Mouse (Mus musculus) myocyte (in vitro differentiated cells): ENCODE measurements around the gene Otx1.

Experiments used
- CEBPB ChIP-seq: IDR thresholded peaks from 2 replicates; pipeline ENCODE4 v1.6.1; 2011; ENCODE audit warnings: mild to moderate bottlenecking, moderate library complexity; ENCODE audit not compliant: poor library complexity, insufficient read depth, severe bottlenecking
- E2F4 ChIP-seq: IDR thresholded peaks from one replicate; pipeline ENCODE4 v1.6.1; 2011; ENCODE audit warnings: mild to moderate bottlenecking, control low read depth, moderate library complexity; ENCODE audit not compliant: insufficient read depth
- MAX ChIP-seq: IDR thresholded peaks from one replicate; pipeline ENCODE4 v1.6.1; 2011; ENCODE audit warnings: low read depth, mild to moderate bottlenecking, control low read depth
- MYOD1 ChIP-seq, 3 experiments: IDR thresholded peaks; one replicate each; pipeline ENCODE4 v1.6.1; 2011; ENCODE audit warnings: control low read depth in 2 of 3, low read depth in 2 of 3, mild to moderate bottlenecking in 2 of 3, moderate library complexity in 1 of 3; ENCODE audit not compliant: insufficient read length in 2 of 3, control insufficient read depth in 1 of 3
- MYOG ChIP-seq, 3 experiments: IDR thresholded peaks; one replicate each; pipeline ENCODE4 v1.6.1; 2011; ENCODE audit warnings: control low read depth in 2 of 3, low read depth in 2 of 3, mild to moderate bottlenecking in 2 of 3; ENCODE audit not compliant: insufficient read length in 2 of 3, control insufficient read depth in 1 of 3, insufficient read depth in 1 of 3
- POLR2A ChIP-seq: IDR thresholded peaks from one replicate; pipeline ENCODE4 v1.6.1; 2011; ENCODE audit warnings: low read depth, mild to moderate bottlenecking, control low read depth, moderate library complexity; ENCODE audit not compliant: insufficient read length
- POLR2AphosphoS2 ChIP-seq: IDR thresholded peaks from one replicate; pipeline ENCODE4 v1.6.1; 2011; ENCODE audit warnings: low read depth, control low read depth; ENCODE audit not compliant: insufficient read length
- REST ChIP-seq: IDR thresholded peaks from one replicate; pipeline ENCODE4 v1.6.1; 2011; ENCODE audit warnings: mild to moderate bottlenecking, control low read depth, moderate library complexity; ENCODE audit not compliant: insufficient read depth, insufficient read length
- SRF ChIP-seq: IDR thresholded peaks from one replicate; pipeline ENCODE4 v1.6.1; 2011; ENCODE audit warnings: low read depth; ENCODE audit not compliant: control insufficient read depth, insufficient read length
- TCF12 ChIP-seq: IDR thresholded peaks from one replicate; pipeline ENCODE4 v1.6.1; 2011; ENCODE audit warnings: mild to moderate bottlenecking, control low read depth; ENCODE audit not compliant: poor library complexity, insufficient read depth, severe bottlenecking
- TCF3 ChIP-seq: IDR thresholded peaks from one replicate; pipeline ENCODE4 v1.6.1; 2011; ENCODE audit warnings: low read depth, control low read depth; ENCODE audit not compliant: insufficient read length
- USF1 ChIP-seq: IDR thresholded peaks from one replicate; pipeline ENCODE4 v1.6.1; 2011; ENCODE audit warnings: low read depth, mild to moderate bottlenecking, control low read depth, moderate library complexity

DNA sequence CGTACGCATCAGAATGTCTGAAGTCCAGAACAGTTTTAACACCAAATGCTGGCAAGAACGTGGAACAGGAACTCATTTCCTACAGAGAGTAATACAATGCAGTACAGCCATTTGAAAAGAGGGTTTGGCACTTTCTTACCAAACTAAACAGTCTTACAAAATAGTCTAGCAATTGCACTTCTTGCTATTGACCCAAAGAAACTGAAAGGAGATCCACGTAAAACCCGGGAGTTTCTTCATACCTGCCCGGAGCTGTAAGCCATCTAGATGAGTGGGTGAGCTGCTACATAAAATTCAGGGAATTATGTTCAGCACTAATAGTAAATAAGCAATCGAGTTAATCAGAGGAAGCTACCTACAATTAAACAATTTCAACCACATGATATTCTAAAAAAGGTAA lies 47.5 kb downstream of the Otx1 start:
- TF ChIP-seq POLR2AphosphoS2 (no peak), POLR2A (no peak), MAX (no peak), E2F4 (no peak), MYOD1 (IDR thresholded peaks at IDR 0.05; ENCODE audit: control insufficient read depth in 1 of 3, insufficient read length in 2 of 3, low read depth in 2 of 3) (no peak), MYOG (IDR thresholded peaks at IDR 0.05; ENCODE audit: control insufficient read depth in 1 of 3, insufficient read depth in 1 of 3, insufficient read length in 2 of 3, low read depth in 2 of 3) (no peak), SRF (no peak), USF1 (no peak), TCF12 (no peak), REST (no peak), CEBPB (no peak), TCF3 (no peak)
